Mouse (Mus musculus) limb, embryonic 14.5 days (tissue): Measurements from ENCODE around the gene Gstp2. TPM values are rescaled to one million over a fixed set of nuclear protein-coding genes. Genes with fewer than 3 reads are reported as not detected.

Experiments used
- ATAC-seq: fragments of 200-750 bp; cut with Nextera tagmentation; 2 replicates; pipeline ENCODE4 v1.8.0; 2017; ENCODE audit warnings: low read depth, moderate number of reproducible peaks, moderate TSS enrichment; ENCODE audit not compliant: low FRiP score
- DNase-seq: peaks from one replicate; pipeline ENCODE4 v3.0.0-alpha.2; 2015; ENCODE audit warnings: low spot score
- H3K27ac ChIP-seq: fragments of 300-500 bp; sonication (generic); replicated peaks from 2 replicates; pipeline ENCODE4 v1.5.1; 2014; ENCODE audit warnings: low read depth, mild to moderate bottlenecking, low read length, moderate library complexity, mixed read lengths
- H3K27me3 ChIP-seq: fragments of 300-500 bp; sonication (generic); 2 replicates; pipeline ENCODE4 v1.6.1; 2014; ENCODE audit warnings: low read length, mixed read lengths; ENCODE audit not compliant: control insufficient read depth, insufficient read depth
- H3K36me3 ChIP-seq: fragments of 300-500 bp; sonication (generic); 2 replicates; pipeline ENCODE4 v1.6.1; 2014; ENCODE audit warnings: mild to moderate bottlenecking, low read length, moderate library complexity, mixed read lengths; ENCODE audit not compliant: control insufficient read depth, insufficient read depth
- H3K4me1 ChIP-seq: fragments of 300-500 bp; sonication (generic); 2 replicates; pipeline ENCODE4 v1.6.1; 2014; ENCODE audit warnings: antibody characterized with exemption, low read length, mixed read lengths; ENCODE audit not compliant: control insufficient read depth, insufficient read depth
- H3K4me2 ChIP-seq: fragments of 300-500 bp; sonication (generic); replicated peaks from 2 replicates; pipeline ENCODE4 v1.6.1; 2014; ENCODE audit warnings: low read depth, mild to moderate bottlenecking, low read length, moderate library complexity; ENCODE audit not compliant: severe bottlenecking
- H3K4me3 ChIP-seq: fragments of 300-500 bp; sonication (generic); replicated peaks from 2 replicates; pipeline ENCODE4 v1.5.1; 2014; ENCODE audit warnings: low read length
- H3K9ac ChIP-seq: fragments of 300-500 bp; sonication (generic); 2 replicates; pipeline ENCODE4 v1.6.1; 2014; ENCODE audit warnings: mild to moderate bottlenecking, low read depth, low read length, moderate library complexity; ENCODE audit not compliant: severe bottlenecking
- H3K9me3 ChIP-seq: fragments of 300-500 bp; sonication (generic); 2 replicates; pipeline ENCODE4 v1.6.1; 2016; ENCODE audit warnings: low read length; ENCODE audit not compliant: control insufficient read depth
- POLR2A ChIP-seq: fragments of 200-500 bp; IDR thresholded peaks from 2 replicates; pipeline ENCODE4 v1.8.0; 2012; ENCODE audit warnings: inconsistent platforms, mild to moderate bottlenecking, moderate library complexity, borderline replicate concordance; ENCODE audit not compliant: insufficient read depth, insufficient read length; ENCODE audit errors: extremely low read depth
- WGBS: fragments of 180-500 bp; shearing (Covaris S2); extraction: QIAGEN DNeasy Blood & Tissue Kit; methylation state at CpG from one replicate; pipeline ENCODE4 v1.1.7; 2014; 5-methylcytosine and 5-hydroxymethylcytosine counted together
- polyA plus RNA-seq, 2 experiments: library from polyadenylated mRNA; depleted of rRNA in 1 of 2; stranded (reverse) in 1 of 2; unstranded in 1 of 2; fragments of >200 nt; fragmentation: Nextera tagmentation in 1 of 2; extraction: Ambion mirVana in 1 of 2; gene quantifications; 2 replicates each; pipeline versions ENCODE4 v1.2.1 to v1.2.3; 2012 to 2014

The Gstp2 gene
- polyA plus RNA-seq, 2 experiments, result 1.7 to 10.8 TPM

- H3K4me3 ChIP-seq, result no peak overlapping the region
- WGBS, result 79% methylated on average over 13 of the region's 13 CpGs
- no peaks in the 10 kb centered on the region for H3K36me3 ChIP-seq
- no peaks in the 10 kb centered on the region for H3K9me3 ChIP-seq
- TF ChIP-seq POLR2A, result no peak
- ATAC-seq, result no peak
- H3K4me1 ChIP-seq, result no peaks in the 10 kb centered on the region
- H3K27ac ChIP-seq, result no peak overlapping the region
- no peaks in the 10 kb centered on the region for H3K27me3 ChIP-seq
- no peak for DNase-seq
- H3K9ac ChIP-seq, result no peak overlapping the region
- H3K4me2 ChIP-seq, result no peak overlapping the region
These were observed 11.6 kb upstream of the Gstp2 start for GRCm38 (mm10) chr19:4057389-4057788.

DNA sequence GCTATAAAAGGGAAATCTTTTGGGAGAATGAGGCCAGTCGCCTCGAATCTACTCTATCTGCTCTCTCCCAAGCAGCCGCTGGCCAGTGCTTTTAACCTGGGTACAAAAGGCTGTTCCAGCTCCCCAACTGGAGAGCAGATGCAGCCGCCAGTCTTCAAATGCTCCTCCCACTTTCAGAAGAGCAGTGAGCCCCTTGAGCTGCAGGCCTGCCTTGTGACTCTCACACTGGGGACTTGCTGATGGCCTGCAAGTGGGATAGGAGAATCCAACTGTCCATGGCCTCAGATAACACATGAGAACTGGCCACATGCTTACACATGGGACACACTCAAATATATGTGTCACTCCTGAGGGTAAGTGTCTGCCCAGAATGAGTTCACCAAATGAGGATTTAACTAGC is 10.9 kb upstream of the Gstp2 start:
- WGBS, result 46% methylated on average over 4 of the region's 4 CpGs
- Histone ChIP-seq H3K27ac (no peak overlapping the region), H3K36me3 (no peaks in the 10 kb centered on the region), H3K4me1 (0 out of 2 replicates have a peak, but pooled peaks cover 2% of the 10 kb centered on the region), H3K4me3 (no peak overlapping the region), H3K4me2 (no peak overlapping the region), H3K9me3 (no peaks in the 10 kb centered on the region), H3K27me3 (no peaks in the 10 kb centered on the region), H3K9ac (no peak overlapping the region)
- DNase-seq (no peak), ATAC-seq (no peak)
- no peak for TF ChIP-seq POLR2A

DNA sequence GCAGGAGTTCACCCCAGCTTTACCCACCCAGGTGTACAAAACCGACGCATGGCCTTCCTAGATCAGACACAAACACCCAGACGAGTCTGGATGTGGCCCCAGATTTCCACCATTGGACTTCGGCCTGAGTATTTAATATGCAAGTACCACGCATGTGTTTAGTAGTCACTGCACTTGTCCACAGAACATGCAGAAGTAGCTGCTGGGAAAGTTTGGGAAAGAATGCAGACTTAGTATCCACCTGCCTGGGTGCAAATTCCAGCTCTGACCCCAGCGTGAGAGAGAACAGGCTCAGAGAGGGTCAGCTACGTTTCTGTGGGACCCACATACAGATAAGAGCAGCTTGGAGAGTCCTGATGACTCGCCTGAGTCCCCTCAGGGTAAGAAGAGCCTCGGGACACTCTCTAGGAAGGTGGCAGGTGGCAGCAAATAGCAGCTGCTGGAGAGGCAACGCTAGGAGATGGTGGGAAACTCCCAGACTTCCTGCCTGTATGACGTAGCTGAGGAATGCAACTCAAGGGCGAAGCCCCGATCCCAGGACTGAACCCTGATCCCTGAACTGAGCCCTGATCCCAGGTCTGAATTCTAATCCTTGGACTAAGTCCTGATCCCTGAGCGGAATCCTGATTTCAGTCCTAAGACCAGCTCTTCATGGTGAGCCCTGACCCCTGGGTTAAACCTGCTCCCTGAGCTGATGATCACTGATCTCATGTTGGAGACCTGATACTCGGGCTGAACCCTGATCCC is 10.3 kb upstream of the Gstp2 start:
- Histone ChIP-seq H3K4me3 (no peak overlapping the region), H3K4me1 (0 out of 2 replicates have a peak, but pooled peaks cover 2% of the 10 kb centered on the region), H3K27me3 (no peaks in the 10 kb centered on the region), H3K4me2 (no peak overlapping the region), H3K36me3 (no peaks in the 10 kb centered on the region), H3K27ac (no peak overlapping the region), H3K9me3 (no peaks in the 10 kb centered on the region), H3K9ac (no peak overlapping the region)
- no peak for TF ChIP-seq POLR2A
- 55% methylated on average over 15 of the region's 15 CpGs for WGBS
- DNase-seq, result no peak
- ATAC-seq, result no peak

GRCm38 (mm10) chr19:4055216-4055946 is 9.6 kb upstream of the Gstp2 start:
- Histone ChIP-seq H3K9me3 (no peaks in the 10 kb centered on the region), H3K9ac (no peak overlapping the region), H3K27ac (no peak overlapping the region), H3K27me3 (no peaks in the 10 kb centered on the region), H3K4me3 (no peak overlapping the region), H3K4me1 (0 out of 2 replicates have a peak, but pooled peaks cover 2% of the 10 kb centered on the region), H3K4me2 (no peak overlapping the region), H3K36me3 (no peaks in the 10 kb centered on the region)
- 69% methylated on average over 8 of the region's 8 CpGs for WGBS
- no peak for TF ChIP-seq POLR2A
- ATAC-seq (no peak), DNase-seq (no peak)

DNA sequence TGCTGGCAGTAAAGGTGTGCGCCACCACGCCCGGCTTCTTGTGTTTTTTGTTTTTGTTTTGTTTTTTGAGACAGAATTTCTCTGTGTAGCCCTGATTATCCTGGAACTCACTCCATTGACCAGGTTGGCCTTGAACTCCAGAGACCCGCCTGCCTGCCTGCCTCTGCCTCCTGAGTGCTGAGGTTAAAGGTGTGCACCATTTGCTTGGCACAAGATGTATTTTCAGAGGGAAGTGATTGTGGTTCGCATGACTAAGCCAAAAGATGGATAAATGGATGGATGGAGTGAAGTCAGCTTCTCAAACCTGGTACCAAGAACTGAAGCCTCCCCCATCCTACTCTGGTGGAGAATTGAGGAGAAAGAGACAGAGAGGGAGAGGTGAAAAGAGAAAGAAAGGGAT is 8.8 kb upstream of the Gstp2 start:
- ATAC-seq (no peak), DNase-seq (no peak)
- Histone ChIP-seq H3K9ac (no peak overlapping the region), H3K27me3 (no peaks in the 10 kb centered on the region), H3K27ac (no peak overlapping the region), H3K9me3 (no peaks in the 10 kb centered on the region), H3K4me3 (no peak overlapping the region), H3K4me2 (no peak overlapping the region), H3K36me3 (no peaks in the 10 kb centered on the region), H3K4me1 (0 out of 2 replicates have a peak, but pooled peaks cover 2% of the 10 kb centered on the region)
- WGBS, result 89% methylated on average over 5 of the region's 5 CpGs
- TF ChIP-seq POLR2A, result no peak
